Mouse (Mus musculus) ES-E14 (cell line): ENCODE measurements around the gene Dicer1.

ENCODE experiments used
- CHD2 ChIP-seq: IDR thresholded peaks from 2 replicates; pipeline ENCODE4 v1.6.1; 2014; ENCODE audit warnings: mild to moderate bottlenecking, low read depth, low read length, inconsistent platforms
- MAFK ChIP-seq: IDR thresholded peaks from 2 replicates; pipeline ENCODE4 v1.6.1; 2014; ENCODE audit warnings: mild to moderate bottlenecking, low read depth, low read length, inconsistent platforms; ENCODE audit not compliant: insufficient read depth

- TF ChIP-seq CHD2 (no peak), MAFK (no peak)
These were observed 100.5 kb downstream of the Dicer1 start for GRCm38 (mm10) chr12:104651269-104651668.
